Mouse (Mus musculus) hindbrain, embryonic 12.5 days (tissue): ENCODE results near the gene Susd5. TPM values are rescaled to one million over a fixed set of nuclear protein-coding genes. Genes with fewer than 3 reads are reported as not detected.

Source experiments
- ATAC-seq: fragments of 200-750 bp; cut with Nextera tagmentation; 2 replicates; pipeline ENCODE4 v1.8.0; 2017; ENCODE audit warnings: moderate TSS enrichment; ENCODE audit not compliant: low FRiP score
- H3K27ac ChIP-seq: fragments of 300-500 bp; sonication (generic); 2 replicates; pipeline ENCODE4 v1.5.1; 2016; ENCODE audit warnings: mild to moderate bottlenecking
- H3K27me3 ChIP-seq: fragments of 300-500 bp; sonication (generic); 2 replicates; pipeline ENCODE4 v1.6.1; 2016; ENCODE audit warnings: mild to moderate bottlenecking
- H3K36me3 ChIP-seq: fragments of 300-500 bp; sonication (generic); 2 replicates; pipeline ENCODE4 v1.6.1; 2016; ENCODE audit warnings: mild to moderate bottlenecking
- H3K4me1 ChIP-seq: fragments of 300-500 bp; sonication (generic); 2 replicates; pipeline ENCODE4 v1.6.1; 2016
- H3K4me2 ChIP-seq: fragments of 300-500 bp; sonication (generic); replicated peaks from 2 replicates; pipeline ENCODE4 v1.6.1; 2016; ENCODE audit warnings: mild to moderate bottlenecking
- H3K4me3 ChIP-seq: fragments of 300-500 bp; sonication (generic); 2 replicates; pipeline ENCODE4 v1.5.1; 2016; ENCODE audit warnings: mild to moderate bottlenecking
- H3K9ac ChIP-seq: fragments of 300-500 bp; sonication (generic); 2 replicates; pipeline ENCODE4 v1.6.1; 2016; ENCODE audit warnings: mild to moderate bottlenecking, moderate library complexity
- H3K9me3 ChIP-seq: fragments of 300-500 bp; sonication (generic); replicated peaks from 2 replicates; pipeline ENCODE4 v1.6.1; 2016; ENCODE audit warnings: mild to moderate bottlenecking
- WGBS: fragments of 180-500 bp; shearing (Covaris S2); methylation state at CpG from one replicate; pipeline ENCODE4 v1.1.7; 2016; 5-methylcytosine and 5-hydroxymethylcytosine counted together
- polyA plus RNA-seq: library from polyadenylated mRNA; unstranded; fragments of >200 nt; fragmentation: Nextera tagmentation; extraction: Ambion mirVana; gene quantifications from 2 replicates; pipeline ENCODE4 v1.2.1, GENCODE M21; 2016

The Susd5 gene
- polyA plus RNA-seq, result 3.2 and 7.3 TPM in 2 replicates

- WGBS, result under 1% methylated on average over 59 of the region's 60 CpGs
- H3K27me3 ChIP-seq, result peaks cover 44% of the 10 kb centered on the region
- peak within 1 kb of the TSS; percentile 68 for H3K4me2 ChIP-seq
Measured at GRCm38 (mm10) chr9:114057090-114057796, at the start of gene Susd5. Gene Susd5, plus strand, starts transcription at chr9:114057140.

DNA sequence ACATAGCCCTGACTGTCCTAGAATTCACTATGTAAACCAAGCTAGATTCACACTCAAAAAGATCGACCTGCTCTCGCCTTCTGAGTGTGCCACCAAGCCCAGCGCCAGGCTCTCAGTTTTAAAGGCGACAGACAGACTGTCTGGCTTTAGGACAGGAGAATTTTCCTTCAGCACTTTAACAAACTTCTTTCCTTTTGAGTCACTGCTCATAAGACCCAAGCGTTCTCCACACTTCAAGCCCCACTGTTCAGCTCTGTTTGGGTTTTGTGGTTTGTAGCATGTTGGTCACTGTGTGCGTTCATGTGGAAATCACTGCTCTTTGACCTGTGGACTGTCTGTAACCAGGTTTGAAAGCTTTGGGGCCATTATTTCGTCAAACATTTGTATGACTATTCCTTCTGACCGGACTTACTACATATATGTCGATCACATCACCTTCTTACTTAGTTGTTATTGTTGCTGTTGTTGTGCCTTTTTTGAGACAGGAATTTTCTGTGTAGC is 49.0 kb upstream of the Susd5 start:
- H3K9ac ChIP-seq, result no peak overlapping the region
- no peak overlapping the region for H3K4me2 ChIP-seq
- H3K36me3 ChIP-seq, result no peaks in the 10 kb centered on the region
- no peaks in the 10 kb centered on the region for H3K27me3 ChIP-seq
- no peak overlapping the region for H3K4me3 ChIP-seq
- H3K4me1 ChIP-seq, result no peaks in the 10 kb centered on the region
- H3K9me3 ChIP-seq, result no peaks in the 10 kb centered on the region
- no peak for ATAC-seq
- 90% methylated on average over 9 of the region's 9 CpGs for WGBS
- no peak overlapping the region for H3K27ac ChIP-seq

More at GRCm38 (mm10) chr9:114057090-114057796, at the start of gene Susd5:
- peak within 1 kb of the TSS; percentile 48; the same call in 1 of the 2 replicates for H3K9ac ChIP-seq
- peak; percentile 71 for ATAC-seq
- peak within 1 kb of the TSS; percentile 46 for H3K4me3 ChIP-seq
- H3K4me1 ChIP-seq, result 0 out of 2 replicates have a peak, but pooled peaks cover 7% of the 10 kb centered on the region
- H3K9me3 ChIP-seq, result no peaks in the 10 kb centered on the region
- H3K27ac ChIP-seq, result no peak within 1 kb of the TSS
- H3K36me3 ChIP-seq, result no peaks in the 10 kb centered on the region

GRCm38 (mm10) chr9:114009526-114009925 is 47.4 kb upstream of the Susd5 start:
- H3K27ac ChIP-seq, result no peak overlapping the region
- no peaks in the 10 kb centered on the region for H3K9me3 ChIP-seq
- no peak overlapping the region for H3K4me2 ChIP-seq
- H3K4me1 ChIP-seq, result no peaks in the 10 kb centered on the region
- H3K9ac ChIP-seq, result no peak overlapping the region
- H3K27me3 ChIP-seq, result no peaks in the 10 kb centered on the region
- WGBS, result 40% methylated on average over 5 of the region's 5 CpGs
- H3K4me3 ChIP-seq, result no peak overlapping the region
- no peaks in the 10 kb centered on the region for H3K36me3 ChIP-seq
- no peak for ATAC-seq

DNA sequence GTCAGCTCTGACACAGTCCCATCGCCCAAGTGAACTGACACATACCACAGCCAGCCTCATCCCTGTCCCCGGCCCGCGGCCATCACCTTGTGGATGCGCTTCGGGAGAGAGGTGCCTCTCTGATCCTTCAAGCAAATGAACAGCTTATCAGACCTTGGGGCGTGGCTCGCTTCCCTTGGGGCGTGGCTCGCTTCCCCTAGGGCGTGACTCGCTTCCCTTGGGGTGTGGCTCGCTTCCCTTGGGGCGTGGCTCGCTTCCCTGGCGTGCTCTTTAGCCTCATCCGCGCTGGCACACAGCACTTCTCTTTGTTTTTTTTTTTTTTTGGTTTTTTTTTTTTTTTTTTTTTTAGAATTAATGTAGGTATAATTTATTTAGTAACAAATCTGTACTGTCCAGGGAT is 45.7 kb upstream of the Susd5 start:
- 0 out of 2 replicates have a peak, but pooled peaks cover 3% of the 10 kb centered on the region for H3K36me3 ChIP-seq
- no peak for ATAC-seq
- no peak overlapping the region for H3K9ac ChIP-seq
- H3K27ac ChIP-seq, result no peak overlapping the region
- H3K9me3 ChIP-seq, result no peaks in the 10 kb centered on the region; the same call in 1 of the 2 replicates
- no peaks in the 10 kb centered on the region for H3K4me1 ChIP-seq
- H3K4me2 ChIP-seq, result no peak overlapping the region
- WGBS, result 66% methylated on average over 18 of the region's 18 CpGs
- no peaks in the 10 kb centered on the region for H3K27me3 ChIP-seq
- H3K4me3 ChIP-seq, result no peak overlapping the region

- 0 out of 2 replicates have a peak, but pooled peaks cover 6% of the 10 kb centered on the region for H3K36me3 ChIP-seq
- WGBS, result 89% methylated on average over 1 of the region's 1 CpGs
Measured at GRCm38 (mm10) chr9:114014034-114014433, 42.9 kb upstream of the Susd5 start.

GRCm38 (mm10) chr9:114015724-114016123 is 41.2 kb upstream of the Susd5 start:
- Histone ChIP-seq H3K9me3 (no peaks in the 10 kb centered on the region; the same call in 1 of the 2 replicates), H3K27me3 (no peaks in the 10 kb centered on the region), H3K4me1 (no peaks in the 10 kb centered on the region), H3K9ac (no peak overlapping the region), H3K36me3 (0 out of 2 replicates have a peak, but pooled peaks cover 6% of the 10 kb centered on the region), H3K4me2 (no peak overlapping the region), H3K4me3 (no peak overlapping the region), H3K27ac (no peak overlapping the region)
- ATAC-seq, result no peak
- WGBS, result 85% methylated on average over 4 of the region's 4 CpGs

More at GRCm38 (mm10) chr9:114014034-114014433, 42.9 kb upstream of the Susd5 start:
- no peaks in the 10 kb centered on the region for H3K4me1 ChIP-seq
- ATAC-seq, result no peak
- no peak overlapping the region for H3K4me3 ChIP-seq
- no peak overlapping the region for H3K27ac ChIP-seq
- no peaks in the 10 kb centered on the region; the same call in 1 of the 2 replicates for H3K9me3 ChIP-seq
- H3K27me3 ChIP-seq, result no peaks in the 10 kb centered on the region
- no peak overlapping the region for H3K9ac ChIP-seq
- H3K4me2 ChIP-seq, result no peak overlapping the region

GRCm38 (mm10) chr9:114016402-114016801 is 40.5 kb upstream of the Susd5 start:
- H3K9ac ChIP-seq, result no peak overlapping the region
- H3K4me1 ChIP-seq, result no peaks in the 10 kb centered on the region
- no peak overlapping the region for H3K4me3 ChIP-seq
- 0 out of 2 replicates have a peak, but pooled peaks cover 6% of the 10 kb centered on the region for H3K36me3 ChIP-seq
- no peak overlapping the region for H3K4me2 ChIP-seq
- 84% methylated on average over 4 of the region's 4 CpGs for WGBS
- H3K9me3 ChIP-seq, result no peaks in the 10 kb centered on the region; the same call in 1 of the 2 replicates
- no peak overlapping the region for H3K27ac ChIP-seq
- no peaks in the 10 kb centered on the region for H3K27me3 ChIP-seq
- ATAC-seq, result no peak

DNA sequence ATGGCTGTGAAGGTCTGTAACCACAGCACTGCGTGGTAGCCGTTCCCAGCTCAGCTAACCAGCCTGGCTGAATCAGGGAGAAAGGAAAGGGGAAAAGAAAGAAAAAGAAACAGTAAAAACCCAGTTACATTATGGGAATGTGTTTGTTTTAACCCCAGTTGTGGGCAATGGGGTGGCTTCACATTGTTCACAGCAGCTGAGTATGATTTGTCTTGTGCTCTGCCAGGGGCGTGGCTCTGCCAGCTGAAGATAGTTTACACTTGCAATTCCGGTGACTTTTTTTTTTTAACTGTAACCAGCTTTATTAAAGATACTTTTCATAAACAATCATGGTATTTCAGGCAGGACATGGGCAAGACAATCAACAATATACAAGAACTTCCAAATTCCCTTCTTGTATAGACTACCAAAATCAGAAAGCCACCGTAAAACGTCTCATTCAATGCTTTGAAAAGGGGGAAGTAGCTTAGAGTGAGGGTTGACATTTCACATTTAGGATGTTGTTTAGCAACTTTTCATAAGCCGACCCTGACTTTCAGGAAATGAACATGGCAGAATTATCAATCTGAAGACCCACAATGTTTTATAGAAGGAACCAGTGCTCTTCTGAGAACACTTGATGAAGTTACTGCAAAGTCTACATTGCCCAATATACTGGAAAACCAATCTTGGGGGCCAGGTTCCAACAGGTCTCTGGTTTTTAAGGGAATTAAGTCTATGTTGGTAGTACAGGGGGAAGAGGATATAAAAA is 37.8 kb upstream of the Susd5 start:
- H3K4me3 ChIP-seq, result no peak overlapping the region
- H3K9ac ChIP-seq, result no peak overlapping the region
- no peaks in the 10 kb centered on the region for H3K4me1 ChIP-seq
- H3K27ac ChIP-seq, result no peak overlapping the region
- WGBS, result 93% methylated on average over 7 of the region's 7 CpGs
- no peaks in the 10 kb centered on the region; the same call in 1 of the 2 replicates for H3K9me3 ChIP-seq
- H3K27me3 ChIP-seq, result no peaks in the 10 kb centered on the region
- H3K4me2 ChIP-seq, result no peak overlapping the region
- no peak for ATAC-seq
- H3K36me3 ChIP-seq, result 0 out of 2 replicates have a peak, but pooled peaks cover 6% of the 10 kb centered on the region

DNA sequence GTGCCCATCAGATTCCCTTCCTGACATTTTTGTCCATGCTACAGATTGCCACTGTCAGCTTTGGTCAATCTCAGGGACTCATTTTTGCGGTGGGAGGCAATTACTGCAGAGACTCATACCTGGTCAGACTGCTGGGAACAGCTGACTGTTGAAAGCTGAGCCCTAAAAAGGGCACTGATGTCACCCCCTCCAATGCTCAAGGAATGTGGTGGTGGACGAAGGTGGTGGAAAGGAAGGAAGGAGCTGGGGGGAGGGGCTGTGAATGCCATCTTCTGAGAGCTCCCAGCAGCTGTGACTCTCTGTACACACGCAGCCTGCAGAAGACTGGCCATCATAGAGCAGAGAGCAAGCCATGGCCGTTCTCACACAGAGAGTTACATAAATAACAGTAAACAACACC is 34.8 kb upstream of the Susd5 start:
- H3K9me3 ChIP-seq, result no peaks in the 10 kb centered on the region
- WGBS, result 54% methylated on average over 4 of the region's 4 CpGs
- H3K36me3 ChIP-seq, result no peaks in the 10 kb centered on the region
- peaks cover 13% of the 10 kb centered on the region for H3K4me1 ChIP-seq
- ATAC-seq, result no peak
- no peak overlapping the region for H3K9ac ChIP-seq
- H3K27me3 ChIP-seq, result no peaks in the 10 kb centered on the region; the same call in 1 of the 2 replicates
- no peak overlapping the region for H3K4me3 ChIP-seq
- no peak overlapping the region for H3K4me2 ChIP-seq
- no peak overlapping the region for H3K27ac ChIP-seq

DNA sequence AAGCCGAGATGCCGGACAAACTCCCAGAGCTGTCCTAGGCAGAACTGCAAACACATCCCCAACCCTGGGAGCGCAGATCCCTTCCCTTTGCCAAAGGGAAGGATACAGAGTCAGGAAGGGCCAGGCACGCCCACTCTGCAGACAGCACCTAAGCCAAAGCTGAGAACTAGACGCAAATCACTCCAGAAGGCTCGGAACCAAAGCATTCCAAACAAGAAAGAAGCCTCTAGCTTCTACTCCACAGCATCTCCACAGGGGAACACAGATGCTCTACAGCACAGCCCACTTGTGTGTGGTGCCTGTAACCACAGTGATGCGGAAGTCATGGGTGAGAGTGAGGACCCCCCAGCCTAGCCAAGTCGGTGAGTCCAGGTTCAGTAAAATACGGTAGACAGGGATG is 31.8 kb upstream of the Susd5 start:
- no peaks in the 10 kb centered on the region for H3K36me3 ChIP-seq
- H3K4me2 ChIP-seq, result peak overlapping the region; percentile 77
- no peaks in the 10 kb centered on the region for H3K9me3 ChIP-seq
- no peaks in the 10 kb centered on the region; the same call in 1 of the 2 replicates for H3K27me3 ChIP-seq
- no peak for ATAC-seq
- WGBS, result 59% methylated on average over 9 of the region's 9 CpGs
- no peak overlapping the region for H3K27ac ChIP-seq
- peaks cover 13% of the 10 kb centered on the region for H3K4me1 ChIP-seq
- no peak overlapping the region for H3K9ac ChIP-seq
- no peak overlapping the region for H3K4me3 ChIP-seq

DNA sequence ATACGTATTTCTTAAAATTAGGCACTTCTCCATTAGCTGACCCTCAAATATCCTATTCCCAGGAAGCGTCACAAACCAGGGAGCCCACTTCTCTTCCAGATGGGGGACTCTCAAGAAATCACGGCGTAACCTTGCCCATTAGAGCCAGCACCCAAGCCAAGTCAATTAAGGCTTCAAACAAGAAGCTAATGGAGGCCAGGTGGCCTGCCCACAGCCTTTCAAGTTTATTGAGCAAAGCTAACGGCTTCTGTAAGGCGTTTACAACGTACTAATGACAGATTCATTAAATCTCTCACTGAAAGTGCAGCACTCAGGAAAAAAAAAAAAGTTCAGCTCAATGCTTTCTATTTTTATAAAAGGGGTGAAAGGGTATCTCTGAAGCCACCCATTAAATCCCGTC is 31.1 kb upstream of the Susd5 start:
- Histone ChIP-seq H3K27me3 (no peaks in the 10 kb centered on the region; the same call in 1 of the 2 replicates), H3K9me3 (no peaks in the 10 kb centered on the region), H3K36me3 (no peaks in the 10 kb centered on the region), H3K4me3 (peak overlapping the region; percentile 82), H3K9ac (peak overlapping the region; percentile 61), H3K4me2 (peak overlapping the region; percentile 77), H3K27ac (peak overlapping the region; percentile 75), H3K4me1 (peaks cover 13% of the 10 kb centered on the region)
- no peak for ATAC-seq
- 30% methylated on average over 8 of the region's 8 CpGs for WGBS
